Mouse (Mus musculus): ENCODE results near the gene Smchd1.

Gene Smchd1

DNA sequence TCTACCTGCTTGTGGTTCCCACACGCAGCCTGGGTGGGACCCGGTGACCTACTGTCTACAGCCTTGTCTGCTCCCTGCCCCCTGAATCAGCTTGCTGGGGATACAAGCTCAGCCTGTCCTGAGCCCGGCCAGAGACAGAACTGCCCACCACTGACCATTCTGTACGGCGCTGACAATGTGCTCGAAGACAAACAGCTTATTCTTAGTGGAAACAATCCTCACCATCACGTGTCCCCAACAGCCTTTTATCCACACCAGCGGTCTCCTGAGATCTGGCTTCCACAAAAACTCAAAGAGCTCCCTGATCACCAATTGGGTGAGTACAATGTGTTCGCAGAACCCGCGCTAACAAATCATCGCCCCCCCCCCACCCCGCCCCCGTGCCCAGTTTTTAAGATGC is 166.0 kb downstream of the Smchd1 start:
- no peak for DNase-seq

DNA sequence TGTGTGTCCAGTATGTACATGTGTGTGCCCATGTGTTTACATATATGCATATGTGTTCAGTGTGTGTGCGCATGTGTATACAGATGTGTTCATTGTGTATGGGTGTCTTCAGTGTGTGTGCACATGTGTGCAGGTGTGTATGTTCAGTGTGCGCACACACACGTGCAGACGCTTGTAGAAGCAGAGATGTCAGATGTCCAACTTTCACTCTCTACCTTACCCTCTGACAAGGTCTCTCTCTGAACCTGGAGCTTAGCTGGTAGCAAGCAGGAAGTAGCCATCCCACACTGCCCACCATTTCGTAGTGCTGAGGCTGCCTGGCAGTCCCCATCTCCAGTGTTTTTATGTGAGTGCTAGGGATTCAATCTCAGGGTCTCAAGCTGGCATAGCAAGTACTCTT is 166.8 kb downstream of the Smchd1 start:
- no peak for DNase-seq

DNA sequence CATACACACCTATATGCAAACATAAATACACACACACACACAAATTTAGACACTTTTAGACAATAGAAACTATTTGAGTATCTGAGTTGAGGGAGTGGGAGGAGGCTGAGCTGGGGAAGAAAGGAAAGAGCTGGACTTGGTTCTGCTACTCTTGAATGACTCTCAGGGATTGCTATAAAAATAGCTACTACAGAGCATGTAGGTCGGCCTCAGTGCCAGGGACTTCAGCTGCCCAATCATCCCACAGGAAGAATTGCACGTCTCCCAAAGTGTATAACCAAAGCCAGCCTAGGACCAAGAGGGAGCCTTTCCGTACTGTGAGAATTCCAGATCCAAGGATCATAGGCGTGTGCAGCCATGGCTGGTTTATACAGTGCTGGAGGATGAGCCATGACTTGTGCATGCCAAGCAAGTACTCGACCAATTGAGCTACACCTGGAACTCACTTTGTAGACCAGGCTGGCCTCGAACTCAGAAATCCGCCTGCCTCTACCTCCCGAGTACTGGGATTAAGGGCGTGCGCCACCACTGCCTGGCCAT is 167.8 kb downstream of the Smchd1 start:
- DNase-seq: no peak

DNA sequence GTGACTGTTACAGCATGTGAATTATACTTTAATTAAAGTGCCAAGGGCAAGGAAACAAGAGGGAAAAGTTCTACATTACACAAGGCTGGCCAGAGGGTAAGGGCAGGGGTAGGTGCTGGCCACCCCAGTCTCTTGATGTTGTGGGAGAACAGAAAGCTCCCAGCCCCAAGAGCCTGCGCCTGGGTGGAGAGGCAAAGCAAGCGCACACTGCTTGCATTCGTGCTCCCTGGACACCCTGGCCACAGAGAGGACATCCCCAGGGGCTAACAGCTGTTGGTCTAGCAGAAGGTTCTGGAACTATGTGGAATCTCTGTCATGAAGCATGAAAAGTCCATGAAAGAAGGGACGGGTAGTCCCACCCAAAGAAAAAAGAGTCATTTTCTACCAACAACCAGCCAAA is 168.4 kb downstream of the Smchd1 start:
- no peak for DNase-seq

DNA sequence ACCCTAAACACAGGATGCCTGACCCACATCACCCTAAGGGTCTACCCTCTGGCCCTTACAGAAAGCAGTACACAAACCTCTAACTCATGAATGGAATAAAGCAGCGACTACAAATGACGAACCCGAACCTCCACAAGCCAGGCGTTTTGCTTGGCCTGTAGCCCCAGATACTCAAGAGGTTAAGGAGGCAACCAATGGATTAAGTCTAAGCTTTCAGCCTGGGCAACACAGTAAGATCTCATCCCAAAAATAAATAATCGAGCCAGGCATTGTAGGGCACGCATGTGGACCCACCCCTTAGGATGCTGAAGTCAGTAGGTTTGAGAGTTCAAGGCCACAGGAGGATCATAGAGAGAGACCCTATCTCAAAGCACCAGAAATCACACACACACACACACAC is 169.1 kb downstream of the Smchd1 start:
- DNase-seq: no peak

DNA sequence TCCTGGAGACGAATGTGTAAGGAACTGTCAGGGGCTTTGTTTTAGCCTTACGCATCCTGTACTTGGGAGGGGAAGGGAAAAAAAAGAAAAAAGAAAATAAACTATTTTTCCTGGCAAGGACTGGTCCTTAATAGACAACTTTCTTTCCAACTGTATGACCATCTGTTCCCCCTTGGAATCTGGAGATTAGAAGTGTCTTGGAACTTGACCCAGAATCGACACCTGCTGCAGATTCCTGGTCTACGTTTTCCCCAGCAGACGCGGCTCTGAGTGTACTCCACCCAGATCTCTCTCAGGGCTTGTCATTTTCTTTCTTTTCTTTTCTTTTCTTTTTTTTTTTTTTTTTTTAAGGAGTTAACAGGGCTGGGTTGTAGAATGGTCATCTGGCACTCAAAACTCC is 171.7 kb downstream of the Smchd1 start:
- DNase-seq: no peak

DNA sequence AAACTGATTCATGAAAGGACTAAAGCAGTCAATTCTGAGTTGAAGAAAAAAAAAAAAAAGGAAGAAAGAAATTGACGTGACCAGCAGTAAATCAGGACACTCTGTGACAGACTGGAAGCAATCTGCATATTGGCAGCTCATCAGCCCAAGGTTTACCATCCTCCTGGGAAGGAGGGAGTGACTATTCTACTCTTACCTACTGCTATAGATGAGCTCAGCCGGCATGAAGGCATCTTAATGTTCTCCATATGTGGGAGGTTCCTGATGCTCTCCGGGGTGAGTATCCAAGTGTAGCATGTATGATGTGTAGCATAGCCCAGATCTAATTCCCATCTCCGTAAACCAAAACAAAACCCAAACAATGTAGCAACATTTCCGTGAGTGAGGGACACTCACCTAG is 173.7 kb downstream of the Smchd1 start:
- DNase-seq: no peak

DNA sequence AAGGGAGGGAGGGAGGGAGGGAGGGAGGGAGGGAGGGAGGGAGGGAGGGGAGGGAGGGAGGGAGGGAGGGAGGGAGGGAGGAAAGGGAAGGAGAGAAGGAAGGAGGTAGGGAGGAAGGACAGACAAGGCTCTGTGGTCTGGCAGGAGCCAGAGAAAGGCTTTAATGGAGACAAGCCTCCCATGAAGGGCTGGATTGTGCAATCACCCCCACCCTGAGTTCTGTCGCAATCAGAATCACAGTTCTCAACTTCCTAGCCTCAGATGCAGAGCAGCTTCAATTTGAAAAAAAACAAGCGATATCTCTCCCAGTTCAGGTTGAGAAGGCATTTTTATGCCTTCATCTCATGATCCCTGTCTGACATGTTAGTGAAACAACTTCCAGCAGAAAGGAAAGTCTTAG is 174.8 kb downstream of the Smchd1 start:
- DNase-seq: no peak

DNA sequence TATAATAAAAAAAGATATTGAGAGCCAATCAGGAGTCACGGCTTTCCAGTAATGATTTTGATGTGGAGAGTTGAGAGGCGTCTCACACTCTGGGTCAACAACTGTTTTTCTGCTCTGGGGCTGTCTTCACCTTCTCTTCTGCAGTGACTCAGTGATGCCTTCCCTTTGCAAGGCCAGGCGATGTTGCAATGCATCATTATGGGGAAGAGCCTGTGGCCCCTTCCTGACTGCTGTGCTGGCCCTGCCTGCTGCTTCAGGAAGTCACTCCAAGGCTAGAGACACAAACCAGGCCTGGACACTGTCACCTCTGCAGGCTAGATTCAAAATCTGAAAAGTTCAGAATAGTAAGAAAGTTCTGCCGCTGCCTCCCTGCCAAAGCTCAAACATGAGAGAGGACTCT is 175.3 kb downstream of the Smchd1 start:
- DNase-seq: no peak

DNA sequence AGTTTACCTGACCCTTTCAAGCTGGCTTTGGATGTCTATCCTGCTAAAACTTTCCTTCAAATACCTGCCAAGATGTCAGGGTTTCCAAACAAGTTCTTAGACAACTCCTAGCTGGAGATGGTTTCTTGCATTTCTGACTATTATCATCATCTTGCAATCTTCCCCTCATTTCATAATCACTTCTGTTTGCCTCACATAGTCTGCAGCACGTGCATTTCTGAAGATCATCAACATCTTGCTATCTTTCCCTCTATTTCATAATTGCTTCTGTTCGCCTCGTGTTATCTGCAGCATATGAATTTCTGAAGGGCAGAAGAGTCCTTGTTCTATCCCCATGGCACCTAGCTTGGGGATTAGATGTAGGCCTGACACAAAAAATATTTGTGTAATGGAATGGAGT is 180.6 kb downstream of the Smchd1 start:
- DNase-seq: no peak
